Mouse (Mus musculus): ENCODE data around the gene Gm21095.
"Not testable (repeated sequence)": the region's sequence is repeated elsewhere in the genome, so short reads cannot be mapped to it uniquely, and the experiment has no call there.

Gene Gm21095

GRCm38 (mm10) chrY:84096979-84097378 lies at the start of gene Gm21095:
Gm21095 (plus strand) TSS chrY:84097279.
- not testable (repeated sequence) for DNase-seq
